Mouse (Mus musculus) hindbrain, postnatal 0 days (tissue): Measurements from ENCODE around the gene Cobll1. TPM values are rescaled to one million over a fixed set of nuclear protein-coding genes. Genes with fewer than 3 reads are reported as not detected.

ENCODE experiments used
- ATAC-seq: fragments of 200-750 bp; cut with Nextera tagmentation; 2 replicates; pipeline ENCODE4 v1.8.0; 2017; ENCODE audit warnings: mild to moderate bottlenecking, moderate TSS enrichment, moderate library complexity
- DNase-seq: peaks from one replicate; pipeline ENCODE4 v3.0.0-alpha.2; 2015; ENCODE audit warnings: low spot score
- H3K27ac ChIP-seq: fragments of 300-500 bp; sonication (generic); 2 replicates; pipeline ENCODE4 v1.5.1; 2014; ENCODE audit warnings: mild to moderate bottlenecking
- H3K27me3 ChIP-seq: fragments of 300-500 bp; sonication (generic); 2 replicates; pipeline ENCODE4 v1.6.1; 2014; ENCODE audit warnings: low read length, mixed read lengths; ENCODE audit not compliant: insufficient read depth
- H3K36me3 ChIP-seq: fragments of 300-500 bp; sonication (generic); 2 replicates; pipeline ENCODE4 v1.6.1; 2014; ENCODE audit warnings: low read length, mixed read lengths; ENCODE audit not compliant: insufficient read depth
- H3K4me1 ChIP-seq: fragments of 300-500 bp; sonication (generic); 2 replicates; pipeline ENCODE4 v1.6.1; 2014; ENCODE audit warnings: antibody characterized with exemption, low read length, mixed read lengths; ENCODE audit not compliant: insufficient read depth
- H3K4me2 ChIP-seq: fragments of 300-500 bp; sonication (generic); 2 replicates; pipeline ENCODE4 v1.6.1; 2014; ENCODE audit warnings: low read depth, mild to moderate bottlenecking, low read length, moderate library complexity, mixed read lengths
- H3K4me3 ChIP-seq: fragments of 300-500 bp; sonication (generic); 2 replicates; pipeline ENCODE4 v1.5.1; 2014; ENCODE audit warnings: low read length
- H3K9ac ChIP-seq: fragments of 300-500 bp; sonication (generic); replicated peaks from 2 replicates; pipeline ENCODE4 v1.6.1; 2014; ENCODE audit warnings: mild to moderate bottlenecking, low read length, moderate library complexity, mixed read lengths
- H3K9me3 ChIP-seq: fragments of 300-500 bp; sonication (generic); 2 replicates; pipeline ENCODE4 v1.6.1; 2016; ENCODE audit warnings: low read length, mixed read lengths
- CTCF ChIP-seq: IDR thresholded peaks from 2 replicates; pipeline ENCODE4 v1.5.1; 2016; ENCODE audit warnings: antibody characterized with exemption, control low read depth, low read depth
- WGBS: fragments of 180-500 bp; shearing (Covaris S2); extraction: QIAGEN DNeasy Blood & Tissue Kit; methylation state at CpG from one replicate; pipeline ENCODE4 v1.1.7; 2014; 5-methylcytosine and 5-hydroxymethylcytosine counted together
- polyA plus RNA-seq: library from polyadenylated mRNA; unstranded; fragments of >200 nt; fragmentation: Nextera tagmentation; extraction: Ambion mirVana; gene quantifications from 2 replicates; pipeline ENCODE4 v1.2.1, GENCODE M21; 2015
- total RNA-seq: library from RNA; depleted of rRNA; stranded (reverse); fragments of >200 nt; gene quantifications from 2 replicates; pipeline ENCODE4 v1.2.3, GENCODE M21; 2014

The Cobll1 gene
- total and polyA plus RNA-seq, 2 experiments from 2014 or later, result 2.4 to 3.5 TPM

DNA sequence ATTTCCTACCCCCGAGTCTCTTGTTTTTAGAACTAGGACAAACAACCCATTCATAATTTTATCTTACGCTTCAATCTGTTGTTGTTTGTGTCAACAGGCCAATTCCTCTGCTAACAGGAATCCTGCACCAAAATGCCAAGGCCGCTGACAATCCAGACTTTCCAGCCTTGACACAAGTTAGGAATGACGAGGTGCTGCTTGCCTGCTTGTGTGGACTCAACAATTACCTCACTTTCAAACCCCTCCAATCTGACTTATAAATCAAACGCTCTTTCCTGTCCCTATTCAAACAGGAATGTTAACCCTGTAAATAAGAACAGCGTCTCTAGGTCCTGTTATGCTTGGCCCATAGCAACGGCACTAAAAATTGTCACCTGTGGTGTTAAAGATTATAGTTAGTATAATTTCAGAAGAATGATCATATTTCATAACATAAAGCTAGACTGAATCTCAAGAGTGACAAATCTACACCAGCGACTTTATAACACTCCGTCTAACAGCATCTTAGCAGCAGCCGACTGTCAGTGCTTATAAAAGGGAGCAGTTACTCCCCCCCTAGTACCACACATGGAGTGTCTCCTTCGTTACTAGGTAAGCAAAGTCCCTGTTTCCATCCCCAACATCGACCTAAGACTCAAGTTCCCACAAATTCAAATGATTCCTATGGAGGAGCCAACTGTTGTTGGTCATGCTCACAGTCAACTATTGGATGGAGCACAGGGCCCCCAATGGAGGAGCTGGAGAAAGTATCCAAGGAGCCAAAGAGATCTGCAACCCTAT lies 15.1 kb downstream of the Cobll1 start:
- no peaks in the 10 kb centered on the region for H3K9me3 ChIP-seq
- H3K27me3 ChIP-seq, result no peaks in the 10 kb centered on the region
- DNase-seq (no peak), ATAC-seq (no peak)
- no peaks in the 10 kb centered on the region for H3K36me3 ChIP-seq
- H3K9ac ChIP-seq, result no peak overlapping the region
- H3K4me1 ChIP-seq, result no peaks in the 10 kb centered on the region
- no peak overlapping the region for H3K27ac ChIP-seq
- H3K4me2 ChIP-seq, result no peak overlapping the region
- 79% methylated on average over 12 of the region's 12 CpGs for WGBS
- no peak overlapping the region for H3K4me3 ChIP-seq
- no peak for TF ChIP-seq CTCF

GRCm38 (mm10) chr2:65223012-65223411 lies 16.2 kb downstream of the Cobll1 start:
- TF ChIP-seq CTCF, result no peak
- Histone ChIP-seq H3K4me2 (no peak overlapping the region), H3K9ac (no peak overlapping the region), H3K36me3 (no peaks in the 10 kb centered on the region), H3K27me3 (no peaks in the 10 kb centered on the region), H3K27ac (no peak overlapping the region), H3K4me3 (no peak overlapping the region), H3K4me1 (no peaks in the 10 kb centered on the region), H3K9me3 (no peaks in the 10 kb centered on the region)
- 56% methylated on average over 8 of the region's 8 CpGs for whole genome bisulfite sequencing
- peak; percentile 56 for DNase-seq
- peak; percentile 52; the same call in 1 of the 2 replicates for ATAC-seq

DNA sequence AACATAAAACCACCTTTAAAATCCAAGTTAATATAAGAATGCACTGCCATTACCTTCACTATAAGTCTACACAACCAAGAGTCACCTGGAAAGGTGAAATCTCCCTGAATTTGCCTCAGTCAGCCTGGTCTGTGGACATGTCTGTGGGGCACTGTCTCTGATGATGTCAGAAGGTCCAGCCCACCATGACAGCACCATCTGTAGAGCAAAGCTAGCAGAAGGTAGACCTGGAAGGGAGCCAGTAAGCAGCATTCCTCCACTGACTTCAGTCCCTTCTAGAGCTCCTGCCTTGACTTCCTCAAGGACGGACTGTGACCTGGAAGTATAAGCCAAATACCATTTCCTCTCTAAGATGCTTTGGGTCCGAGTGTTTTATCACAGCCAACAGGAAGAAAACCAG lies 17.6 kb downstream of the Cobll1 start:
- no peak overlapping the region for H3K4me3 ChIP-seq
- no peak overlapping the region for H3K4me2 ChIP-seq
- DNase-seq (no peak), ATAC-seq (peak; percentile 17; the same call in 1 of the 2 replicates)
- H3K9ac ChIP-seq, result no peak overlapping the region
- H3K9me3 ChIP-seq, result no peaks in the 10 kb centered on the region
- no peaks in the 10 kb centered on the region for H3K27me3 ChIP-seq
- H3K4me1 ChIP-seq, result no peaks in the 10 kb centered on the region
- 74% methylated on average over 2 of the region's 2 CpGs for WGBS
- TF ChIP-seq CTCF, result no peak
- no peaks in the 10 kb centered on the region for H3K36me3 ChIP-seq
- no peak overlapping the region for H3K27ac ChIP-seq

GRCm38 (mm10) chr2:65220563-65220962 lies 18.6 kb downstream of the Cobll1 start:
- 79% methylated on average over 1 of the region's 1 CpGs for WGBS
- Histone ChIP-seq H3K4me3 (no peak overlapping the region), H3K9me3 (no peaks in the 10 kb centered on the region), H3K9ac (no peak overlapping the region), H3K27me3 (no peaks in the 10 kb centered on the region), H3K36me3 (no peaks in the 10 kb centered on the region), H3K4me2 (no peak overlapping the region), H3K4me1 (no peaks in the 10 kb centered on the region), H3K27ac (no peak overlapping the region)
- DNase-seq (no peak), ATAC-seq (no peak)
- no peak for TF ChIP-seq CTCF

DNA sequence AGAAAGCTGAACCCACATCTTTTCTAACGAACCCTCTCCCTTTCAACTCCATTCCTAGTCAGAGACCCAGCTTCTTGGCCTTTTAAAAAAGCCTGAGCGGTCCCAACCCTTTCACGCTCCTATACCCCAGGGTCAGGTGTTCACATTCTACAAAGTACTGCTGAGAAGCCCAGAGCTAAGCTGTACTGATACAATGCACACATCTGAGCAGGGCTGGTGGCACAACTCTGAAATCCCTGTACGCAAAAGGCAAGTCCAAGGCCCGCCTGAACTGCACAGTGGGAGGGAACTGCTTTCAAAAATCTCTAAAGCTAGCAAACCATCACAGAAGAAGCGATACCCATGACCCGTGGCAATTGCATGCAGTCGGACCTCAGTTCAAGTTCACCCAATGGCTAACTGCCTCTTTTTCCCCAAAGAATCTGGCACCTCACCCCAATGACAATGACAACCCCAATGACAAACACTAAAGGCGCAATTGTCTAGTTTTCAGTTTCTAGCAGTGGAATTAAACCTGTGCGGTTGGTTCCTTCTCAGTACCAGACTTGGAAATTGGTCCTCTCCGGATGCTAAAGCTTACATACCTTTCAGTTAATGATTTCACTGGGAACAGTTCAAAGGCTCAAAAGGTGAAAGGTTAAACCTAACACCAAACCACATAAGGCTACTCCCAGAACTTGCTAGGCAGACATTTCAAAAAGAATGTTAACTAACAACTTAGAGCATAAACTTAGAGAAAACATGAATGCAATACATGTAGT lies 19.6 kb downstream of the Cobll1 start:
- no peak for DNase-seq

DNA sequence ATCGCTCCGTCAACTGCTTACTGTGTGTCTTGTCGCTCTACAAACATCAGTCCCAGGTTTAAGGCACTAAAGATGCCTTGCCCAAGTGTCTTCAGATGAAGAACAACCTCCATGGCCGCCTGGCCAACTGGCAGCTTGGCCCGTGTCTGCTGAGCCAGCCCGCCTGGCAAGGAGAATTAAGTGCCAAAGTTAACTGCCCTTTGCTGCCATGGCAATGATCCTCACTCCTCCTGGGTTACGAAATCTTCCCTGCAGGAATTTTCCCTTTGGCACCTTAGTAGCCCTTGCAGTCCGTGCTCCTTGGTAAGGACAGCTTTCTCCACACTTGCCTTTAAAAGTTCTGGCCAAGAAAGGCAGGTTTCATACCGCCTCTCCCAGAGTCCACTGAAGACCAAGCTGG lies 20.9 kb downstream of the Cobll1 start:
- Histone ChIP-seq H3K4me3 (no peak overlapping the region), H3K9ac (no peak overlapping the region), H3K4me1 (no peaks in the 10 kb centered on the region), H3K36me3 (no peaks in the 10 kb centered on the region), H3K27ac (no peak overlapping the region), H3K27me3 (no peaks in the 10 kb centered on the region), H3K4me2 (no peak overlapping the region), H3K9me3 (no peaks in the 10 kb centered on the region)
- TF ChIP-seq CTCF, result no peak
- WGBS, result 64% methylated on average over 9 of the region's 9 CpGs
- ATAC-seq (peak; percentile 77; the same call in 1 of the 2 replicates), DNase-seq (peak; percentile 67)

More for the DNA sequence above, 19.6 kb downstream of the Cobll1 start:
- WGBS, result 87% methylated on average over 11 of the region's 11 CpGs
- no peak overlapping the region for H3K4me2 ChIP-seq
- H3K36me3 ChIP-seq, result no peaks in the 10 kb centered on the region
- no peak overlapping the region for H3K27ac ChIP-seq
- ATAC-seq, result no peak
- no peak for TF ChIP-seq CTCF
- H3K9me3 ChIP-seq, result no peaks in the 10 kb centered on the region
- H3K4me1 ChIP-seq, result no peaks in the 10 kb centered on the region
- H3K4me3 ChIP-seq, result no peak overlapping the region
- H3K9ac ChIP-seq, result no peak overlapping the region
- no peaks in the 10 kb centered on the region for H3K27me3 ChIP-seq
